Comparison of ENCODE assay signal across 36 mouse cellular contexts in genomic region chr2:9855861-9856260, GRCm38 (mm10). TPM values are rescaled to one million over a fixed set of nuclear protein-coding genes. Genes with fewer than 3 reads are reported as not detected.
"Had no signal": no experiment of that assay in that cellular context is flagged by ENCODE, and none has a peak within 500 bp of the region (broad histone marks: within the 10 kb centered on the region; RNA-seq: fewer than 3 reads in every experiment).

No protein-coding gene starts in this region.

- H3K27me3 ChIP-seq: embryonic facial prominence, embryonic 12.5 days; embryonic facial prominence, embryonic 13.5 days; embryonic facial prominence, embryonic 15.5 days; forebrain, embryonic 13.5 days; forebrain, embryonic 15.5 days had no signal

- H3K9me3 ChIP-seq: embryonic facial prominence, embryonic 10.5 days; embryonic facial prominence, embryonic 12.5 days; embryonic facial prominence, embryonic 13.5 days; embryonic facial prominence, embryonic 15.5 days; forebrain, embryonic 10.5 days; forebrain, embryonic 12.5 days; forebrain, embryonic 13.5 days; forebrain, embryonic 15.5 days had no signal

- H3K4me3 ChIP-seq: embryonic facial prominence, embryonic 10.5 days; embryonic facial prominence, embryonic 12.5 days; embryonic facial prominence, embryonic 13.5 days; embryonic facial prominence, embryonic 15.5 days; erythroblast, embryonic 14.5 days; forebrain, embryonic 10.5 days; forebrain, embryonic 12.5 days; forebrain, embryonic 13.5 days; forebrain, embryonic 15.5 days; gastrocnemius, adult 2 months; heart, adult 2 months had no signal

- H3K4me1 ChIP-seq: embryonic facial prominence, embryonic 12.5 days; embryonic facial prominence, embryonic 13.5 days; embryonic facial prominence, embryonic 15.5 days; forebrain, embryonic 13.5 days; forebrain, embryonic 15.5 days had no signal

- ATAC-seq: forebrain, embryonic 13.5 days; forebrain, embryonic 14.5 days; forebrain, embryonic 15.5 days; forebrain, embryonic 16.5 days; forebrain, postnatal 0 days had no signal

- DNase-seq: cerebellum, adult 9-11 months; cerebellum, postnatal 10 days; cerebellum, postnatal 14 days; cerebellum, postnatal 25 days; cerebellum, postnatal 36 days; embryo, embryonic 11 days; forebrain, postnatal 0 days; gastrocnemius, adult 2 months; gastrocnemius, postnatal 10 days; gastrocnemius, postnatal 14 days; gastrocnemius, postnatal 25 days; gastrocnemius, postnatal 36 days; heart, adult 11 months; heart, adult 18-20 months; heart, adult 2 months had no signal

- H3K36me3 ChIP-seq: embryonic facial prominence, embryonic 12.5 days; embryonic facial prominence, embryonic 13.5 days; embryonic facial prominence, embryonic 15.5 days; forebrain, embryonic 10.5 days; forebrain, embryonic 12.5 days; forebrain, embryonic 15.5 days had no signal

- H3K9ac ChIP-seq: embryonic facial prominence, embryonic 12.5 days; embryonic facial prominence, embryonic 13.5 days; embryonic facial prominence, embryonic 15.5 days; forebrain, embryonic 12.5 days; forebrain, embryonic 13.5 days; forebrain, embryonic 15.5 days; forebrain, postnatal 0 days had no signal

- H3K27ac ChIP-seq: embryonic facial prominence, embryonic 10.5 days; embryonic facial prominence, embryonic 12.5 days; embryonic facial prominence, embryonic 13.5 days; embryonic facial prominence, embryonic 15.5 days; forebrain, embryonic 10.5 days; forebrain, embryonic 12.5 days; forebrain, embryonic 13.5 days; forebrain, embryonic 15.5 days; gastrocnemius, adult 2 months; heart, adult 2 months had no signal

RNA-seq across cellular contexts. Expression of gene 4930412O13Rik, which starts 25.2 kb away (rescaled TPM):
- total RNA-seq: common myeloid progenitor, adult 5-6 weeks; forebrain, postnatal 0 days; gastrocnemius, adult 18-20 months; gastrocnemius, adult 2 months; gastrocnemius, adult 8-10 months; gastrocnemius, postnatal 10 days; gastrocnemius, postnatal 14 days; gastrocnemius, postnatal 25 days; gastrocnemius, postnatal 36 days; gastrocnemius, postnatal 4 days; granulocyte monocyte progenitor cell, adult 5-6 weeks; heart, adult 18-20 months; heart, adult 2 months; heart, adult 8-10 months had no signal
- polyA plus RNA-seq: cortical plate, adult 2 months; embryonic facial prominence, embryonic 13.5 days; erythroblast, embryonic 14.5 days; forebrain, embryonic 11.5 days; forebrain, embryonic 13.5 days; forebrain, embryonic 14.5 days; forebrain, embryonic 15.5 days; forebrain, embryonic 16.5 days; forebrain, postnatal 0 days; frontal cortex, adult 2 months; heart, adult 2 months had no signal

RNA-seq across cellular contexts. Expression of gene 9230102O04Rik, which starts 33.5 kb away (rescaled TPM):
- total RNA-seq: common myeloid progenitor, adult 5-6 weeks; forebrain, postnatal 0 days; gastrocnemius, adult 18-20 months; gastrocnemius, adult 2 months; gastrocnemius, adult 8-10 months; gastrocnemius, postnatal 10 days; gastrocnemius, postnatal 14 days; gastrocnemius, postnatal 25 days; gastrocnemius, postnatal 36 days; gastrocnemius, postnatal 4 days; granulocyte monocyte progenitor cell, adult 5-6 weeks; heart, adult 18-20 months; heart, adult 2 months; heart, adult 8-10 months had no signal
- polyA plus RNA-seq: cortical plate, adult 2 months; embryonic facial prominence, embryonic 10.5 days; embryonic facial prominence, embryonic 14.5 days; erythroblast, embryonic 14.5 days; forebrain, embryonic 10.5 days; forebrain, embryonic 11.5 days; forebrain, embryonic 13.5 days; forebrain, embryonic 15.5 days; forebrain, embryonic 16.5 days; forebrain, postnatal 0 days; frontal cortex, adult 2 months; heart, adult 2 months had no signal

RNA-seq across cellular contexts. Expression of gene Gata3, which starts 34.0 kb away (rescaled TPM):
- total RNA-seq: granulocyte monocyte progenitor cell, adult 5-6 weeks had no signal
- polyA plus RNA-seq: frontal cortex, adult 2 months had no signal
